Mouse (Mus musculus): Measurements from ENCODE around the gene Kif1a. TPM values are rescaled to one million over a fixed set of nuclear protein-coding genes. Genes with fewer than 3 reads are reported as not detected.

Gene Kif1a
- total RNA-seq, 1 experiment from 2014 or later: not detected

- ATAC-seq (replicated peaks; ENCODE audit: insufficient number of reproducible peaks, low FRiP score, low TSS enrichment, poor library complexity, severe bottlenecking): no peak
Measured at GRCm38 (mm10) chr1:93100576-93101491, 917 bp downstream of the Kif1a start.

- ATAC-seq (replicated peaks; ENCODE audit: insufficient number of reproducible peaks, low FRiP score, low TSS enrichment, poor library complexity, severe bottlenecking): no peak
Measured at GRCm38 (mm10) chr1:93100243-93100575, 1.5 kb downstream of the Kif1a start.

- ATAC-seq (replicated peaks; ENCODE audit: insufficient number of reproducible peaks, low FRiP score, low TSS enrichment, poor library complexity, severe bottlenecking): no peak
Measured at GRCm38 (mm10) chr1:93098956-93099355, 2.8 kb downstream of the Kif1a start.

GRCm38 (mm10) chr1:93092582-93092981, 9.2 kb downstream of the Kif1a start:
- ATAC-seq (replicated peaks; ENCODE audit: insufficient number of reproducible peaks, low FRiP score, low TSS enrichment, poor library complexity, severe bottlenecking): no peak

DNA sequence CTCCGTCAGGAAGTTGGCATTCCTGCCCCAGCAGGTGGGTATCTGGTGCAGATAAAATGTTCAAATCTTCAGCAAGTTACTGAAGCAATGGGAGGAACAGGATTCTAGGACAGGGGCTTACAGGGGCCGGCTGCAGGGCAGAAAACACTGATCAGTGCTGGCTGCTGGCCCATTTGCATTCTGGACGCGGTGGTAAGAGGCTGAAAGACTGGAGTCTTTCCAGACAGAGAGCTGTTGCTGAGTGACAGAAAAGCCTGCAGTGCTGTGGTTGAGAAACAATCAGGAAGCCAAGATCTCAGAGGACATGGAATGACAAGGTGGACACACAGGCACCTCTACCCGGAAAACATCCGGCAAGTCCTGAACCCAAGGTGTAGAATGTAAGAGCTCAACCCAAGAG, 16.6 kb downstream of the Kif1a start:
- no peak for ATAC-seq (replicated peaks; ENCODE audit: insufficient number of reproducible peaks, low FRiP score, low TSS enrichment, poor library complexity, severe bottlenecking)

GRCm38 (mm10) chr1:93083420-93084285, 18.1 kb downstream of the Kif1a start:
- ATAC-seq (replicated peaks; ENCODE audit: insufficient number of reproducible peaks, low FRiP score, low TSS enrichment, poor library complexity, severe bottlenecking): no peak

DNA sequence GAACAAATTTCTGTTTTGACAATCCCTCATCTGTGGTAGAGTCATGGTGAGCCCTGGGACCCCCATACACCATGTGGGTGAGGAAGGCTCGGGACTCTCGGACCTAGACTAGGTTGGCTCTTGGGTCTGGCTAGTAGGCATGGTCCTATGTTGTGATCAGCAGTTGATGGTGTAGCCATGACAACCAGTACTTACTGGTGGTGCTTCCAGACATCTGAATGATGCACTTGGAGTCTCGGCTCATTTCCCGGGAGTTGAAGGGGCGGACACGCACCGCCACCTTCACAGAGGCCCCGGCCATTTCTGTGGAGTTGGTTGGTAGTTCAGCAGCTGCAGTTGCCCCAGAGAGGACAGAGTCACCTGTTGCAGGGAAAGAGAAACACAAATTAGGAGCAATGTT, 19.6 kb downstream of the Kif1a start:
- no peak; the same call in 1 of the 2 replicates for ATAC-seq (replicated peaks; ENCODE audit: insufficient number of reproducible peaks, low FRiP score, low TSS enrichment, poor library complexity, severe bottlenecking)

GRCm38 (mm10) chr1:93080930-93081589, 20.7 kb downstream of the Kif1a start:
- ATAC-seq (replicated peaks; ENCODE audit: insufficient number of reproducible peaks, low FRiP score, low TSS enrichment, poor library complexity, severe bottlenecking): peak; percentile 49

DNA sequence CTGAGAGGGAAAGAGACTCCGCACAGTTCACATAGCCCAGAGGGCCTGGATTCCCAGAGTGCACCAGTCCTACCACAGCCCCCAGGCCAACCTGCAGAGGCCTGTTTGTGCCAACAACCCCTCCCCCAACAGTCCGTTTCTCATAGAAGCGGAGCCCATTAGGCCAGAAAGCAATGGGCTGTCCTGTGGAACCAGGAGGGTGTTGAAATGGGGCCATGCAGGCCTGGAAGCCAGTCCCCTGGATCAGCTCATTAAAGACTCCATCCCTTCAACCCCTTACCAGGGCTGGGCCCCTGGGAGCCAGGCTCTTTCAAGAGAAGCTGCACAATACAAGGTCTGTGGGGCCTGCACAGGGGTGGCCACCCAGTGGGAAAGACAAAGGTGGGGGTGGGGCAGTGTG, 22.1 kb downstream of the Kif1a start:
- no peak for ATAC-seq (replicated peaks; ENCODE audit: insufficient number of reproducible peaks, low FRiP score, low TSS enrichment, poor library complexity, severe bottlenecking)

DNA sequence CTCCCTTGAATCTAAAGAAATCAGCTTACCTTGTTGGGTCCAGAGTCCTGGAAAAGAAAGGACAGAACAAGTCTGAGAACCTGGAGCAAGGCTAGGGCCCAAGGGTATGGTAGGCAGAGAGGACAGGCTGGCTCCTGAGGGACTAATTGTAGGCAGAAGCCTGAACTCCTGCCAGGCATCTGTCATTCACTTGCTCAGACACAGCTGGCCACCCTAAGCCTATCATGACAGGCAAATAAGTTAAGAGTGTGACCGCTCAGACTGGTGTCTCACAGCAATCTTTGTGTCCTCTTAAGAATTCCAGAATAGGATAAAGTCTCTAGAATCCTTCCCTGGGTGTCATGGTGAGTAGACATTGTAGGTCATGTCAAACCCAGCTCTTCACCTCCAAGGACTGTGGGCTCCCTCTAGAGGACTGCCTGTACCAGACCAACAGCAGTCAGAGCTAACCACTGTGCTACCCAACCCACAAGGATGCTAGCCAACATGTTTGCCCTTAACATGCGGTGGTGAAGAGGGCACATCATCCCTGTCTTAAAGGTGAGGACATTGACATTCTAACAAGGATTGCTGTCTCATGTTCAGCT, 29.4 kb downstream of the Kif1a start:
- no peak for ATAC-seq (replicated peaks; ENCODE audit: insufficient number of reproducible peaks, low FRiP score, low TSS enrichment, poor library complexity, severe bottlenecking)

DNA sequence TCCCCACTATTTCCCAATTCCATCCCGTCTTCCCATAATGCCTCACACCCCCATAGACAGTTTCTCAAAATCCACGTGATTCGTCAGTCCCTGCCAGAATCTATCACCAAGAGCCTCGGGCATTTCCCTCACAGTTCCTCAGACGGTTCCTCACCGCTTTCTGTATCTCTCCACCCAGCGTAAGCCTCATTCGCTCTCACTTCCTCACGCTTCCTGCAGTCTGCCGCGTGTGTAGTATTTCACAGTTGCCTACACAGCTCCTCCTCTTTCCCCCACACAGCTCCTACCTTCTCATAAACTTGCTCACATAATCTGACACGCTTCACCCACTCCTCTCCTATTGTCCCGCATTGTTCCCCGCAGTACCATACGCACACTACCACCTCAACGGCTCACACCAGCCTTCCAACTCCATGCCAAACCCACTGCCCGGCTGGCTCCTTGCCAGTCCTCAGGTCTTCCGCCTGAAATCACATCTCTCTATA, 30.2 kb downstream of the Kif1a start:
- peak; percentile 82 for ATAC-seq (replicated peaks; ENCODE audit: insufficient number of reproducible peaks, low FRiP score, low TSS enrichment, poor library complexity, severe bottlenecking)

DNA sequence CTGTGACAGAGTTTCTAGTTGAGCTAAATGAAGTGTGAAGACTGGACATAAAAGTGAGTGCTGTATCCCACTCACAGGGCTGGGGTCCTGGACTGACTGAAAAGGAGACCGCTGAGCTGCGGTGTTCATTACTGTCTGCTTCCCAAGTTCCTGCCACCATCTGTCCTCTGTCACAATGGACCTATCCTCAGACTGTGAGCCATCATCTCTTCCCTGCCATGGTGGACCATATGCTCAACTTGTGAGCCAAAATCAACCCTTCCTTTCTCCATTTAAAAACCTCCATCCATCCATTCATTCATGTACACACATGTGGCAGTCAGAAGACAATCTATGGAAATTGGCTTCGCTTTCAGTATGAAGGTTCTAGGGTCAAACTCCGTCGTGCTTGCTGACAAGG, 30.9 kb downstream of the Kif1a start:
- ATAC-seq (replicated peaks; ENCODE audit: insufficient number of reproducible peaks, low FRiP score, low TSS enrichment, poor library complexity, severe bottlenecking): no peak

GRCm38 (mm10) chr1:93068553-93068952, 33.2 kb downstream of the Kif1a start:
- no peak for ATAC-seq (replicated peaks; ENCODE audit: insufficient number of reproducible peaks, low FRiP score, low TSS enrichment, poor library complexity, severe bottlenecking)

- no peak for ATAC-seq (replicated peaks; ENCODE audit: insufficient number of reproducible peaks, low FRiP score, low TSS enrichment, poor library complexity, severe bottlenecking)
Measured at GRCm38 (mm10) chr1:93065654-93066053, 36.1 kb downstream of the Kif1a start.

- no peak for ATAC-seq (replicated peaks; ENCODE audit: insufficient number of reproducible peaks, low FRiP score, low TSS enrichment, poor library complexity, severe bottlenecking)
Measured at GRCm38 (mm10) chr1:93063694-93064093, 38.1 kb downstream of the Kif1a start.

DNA sequence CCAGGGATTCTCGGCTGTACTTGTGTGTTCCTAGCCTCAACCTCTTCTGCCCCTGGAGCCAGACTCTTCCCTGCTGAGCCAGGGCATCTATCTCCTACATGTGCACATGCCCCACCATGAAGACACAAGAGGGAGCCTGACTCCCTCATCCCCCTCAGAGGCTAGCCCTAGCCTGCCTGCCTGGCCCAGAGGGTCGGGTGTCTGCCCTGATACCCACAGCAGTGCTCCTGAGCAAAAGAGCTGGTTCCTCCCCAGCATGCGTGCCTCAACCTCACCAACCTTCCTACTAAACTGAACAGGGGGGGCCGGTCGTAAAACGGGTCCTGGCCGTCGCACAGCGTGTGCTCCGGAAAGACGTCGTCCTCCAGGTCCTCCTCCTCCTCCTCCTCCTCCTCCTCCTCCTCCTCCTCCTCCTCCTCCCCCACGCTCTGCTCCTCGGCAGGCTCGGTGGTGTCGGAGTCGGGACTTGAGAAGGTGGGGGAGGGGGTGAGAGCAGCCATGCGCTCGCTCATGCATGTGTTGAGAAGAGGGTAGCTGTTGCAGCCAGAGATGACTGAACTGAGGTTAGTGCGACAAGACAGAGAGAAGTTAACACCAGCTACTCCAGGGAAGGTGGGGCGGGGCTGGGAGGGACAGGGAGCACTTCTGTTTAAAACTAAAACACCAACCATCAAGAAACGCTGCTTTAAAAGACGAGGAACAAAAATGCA, 50.5 kb downstream of the Kif1a start:
- no peak for ATAC-seq (replicated peaks; ENCODE audit: insufficient number of reproducible peaks, low FRiP score, low TSS enrichment, poor library complexity, severe bottlenecking)

GRCm38 (mm10) chr1:93050071-93050470, 51.7 kb downstream of the Kif1a start:
- ATAC-seq (replicated peaks; ENCODE audit: insufficient number of reproducible peaks, low FRiP score, low TSS enrichment, poor library complexity, severe bottlenecking): no peak

- no peak for ATAC-seq (replicated peaks; ENCODE audit: insufficient number of reproducible peaks, low FRiP score, low TSS enrichment, poor library complexity, severe bottlenecking)
Measured at GRCm38 (mm10) chr1:93046153-93046789, 55.5 kb downstream of the Kif1a start.
